Mouse (Mus musculus): ENCODE data around the gene Eya2.
"Not testable (repeated sequence)": the region's sequence is repeated elsewhere in the genome, so short reads cannot be mapped to it uniquely, and the experiment has no call there.

Eya2 gene

GRCm38 (mm10) chr2:165778927-165779326, 184.1 kb downstream of the Eya2 start:
- peak; percentile 65 to 83 for DNase-seq (ENCODE audit: low spot score in 2 of 2)

DNA sequence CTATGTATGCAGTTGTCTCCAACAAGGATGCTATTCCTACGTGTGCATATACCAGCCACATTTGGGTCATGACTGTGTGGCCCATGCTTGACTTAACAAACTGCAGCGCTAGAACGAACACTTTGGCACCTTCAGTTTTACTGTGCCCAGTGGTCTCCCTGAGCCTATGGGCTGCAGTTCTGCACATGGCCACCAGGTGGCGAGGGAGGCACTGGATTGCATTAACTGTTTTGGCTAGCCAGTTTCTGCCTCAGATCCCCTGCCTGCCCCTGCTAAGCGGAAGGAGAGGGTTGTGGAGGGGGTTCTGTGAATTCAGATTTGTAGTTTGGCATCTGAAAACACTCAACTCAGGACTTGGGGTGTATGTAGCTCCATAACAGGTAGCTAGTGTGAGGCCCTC, 187.5 kb downstream of the Eya2 start:
- DNase-seq (ENCODE audit: low spot score in 2 of 2): peak; percentile 76 to 91

GRCm38 (mm10) chr2:165785312-165786036, 190.6 kb downstream of the Eya2 start:
- no peak for DNase-seq (ENCODE audit: low spot score in 2 of 2)

DNA sequence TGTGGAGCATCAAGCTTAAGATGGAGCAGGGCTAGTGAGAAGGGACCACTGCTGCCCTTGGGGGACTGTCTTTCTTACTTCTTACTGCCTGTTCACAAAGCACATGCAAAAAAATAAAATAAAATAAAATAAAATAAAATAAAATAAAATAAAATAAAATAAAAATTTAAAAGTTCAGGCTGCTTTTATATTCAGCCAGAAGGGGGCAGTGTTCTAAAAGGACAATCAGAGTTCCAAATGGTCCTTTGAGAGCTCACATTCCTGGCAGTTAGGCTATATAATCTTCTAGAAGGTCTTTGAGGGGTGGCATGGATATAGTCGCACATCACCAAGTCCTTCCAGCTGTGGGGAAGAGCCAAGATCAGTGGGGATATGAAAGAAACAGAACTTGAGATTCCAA, 191.6 kb downstream of the Eya2 start:
- DNase-seq (ENCODE audit: low spot score in 2 of 2): no peak

- no peak for DNase-seq (ENCODE audit: low spot score in 2 of 2)
Observed at GRCm38 (mm10) chr2:165788005-165788404, 193.2 kb downstream of the Eya2 start.

DNA sequence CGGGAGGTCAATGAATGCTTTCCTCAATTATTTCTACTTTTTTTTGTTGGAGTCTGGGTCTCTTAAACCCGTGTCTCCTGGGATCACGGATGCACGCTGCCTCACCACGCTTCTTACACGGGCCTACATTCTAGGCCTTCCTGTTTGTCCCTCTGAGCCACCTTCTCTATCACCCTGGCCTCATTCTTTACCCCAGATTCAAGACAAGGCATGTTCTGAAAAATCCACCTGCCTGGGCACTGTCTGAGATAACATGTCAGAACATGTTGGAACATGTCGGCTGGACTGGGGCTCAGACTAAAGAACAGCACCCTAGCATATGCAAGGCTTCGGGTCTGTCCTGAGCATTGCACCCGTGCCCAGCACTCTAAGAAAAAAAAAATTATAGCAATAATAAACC, 194.0 kb downstream of the Eya2 start:
- DNase-seq (ENCODE audit: low spot score in 2 of 2): no peak

GRCm38 (mm10) chr2:165789667-165790066, 194.8 kb downstream of the Eya2 start:
- DNase-seq (ENCODE audit: low spot score in 2 of 2): no peak

- DNase-seq (ENCODE audit: low spot score in 2 of 2): no peak
Observed at GRCm38 (mm10) chr2:165791026-165791425, 196.2 kb downstream of the Eya2 start.

- peak; percentile 62 to 88 for DNase-seq (ENCODE audit: low spot score in 2 of 2)
Observed at GRCm38 (mm10) chr2:165791657-165792056, 196.8 kb downstream of the Eya2 start.

DNA sequence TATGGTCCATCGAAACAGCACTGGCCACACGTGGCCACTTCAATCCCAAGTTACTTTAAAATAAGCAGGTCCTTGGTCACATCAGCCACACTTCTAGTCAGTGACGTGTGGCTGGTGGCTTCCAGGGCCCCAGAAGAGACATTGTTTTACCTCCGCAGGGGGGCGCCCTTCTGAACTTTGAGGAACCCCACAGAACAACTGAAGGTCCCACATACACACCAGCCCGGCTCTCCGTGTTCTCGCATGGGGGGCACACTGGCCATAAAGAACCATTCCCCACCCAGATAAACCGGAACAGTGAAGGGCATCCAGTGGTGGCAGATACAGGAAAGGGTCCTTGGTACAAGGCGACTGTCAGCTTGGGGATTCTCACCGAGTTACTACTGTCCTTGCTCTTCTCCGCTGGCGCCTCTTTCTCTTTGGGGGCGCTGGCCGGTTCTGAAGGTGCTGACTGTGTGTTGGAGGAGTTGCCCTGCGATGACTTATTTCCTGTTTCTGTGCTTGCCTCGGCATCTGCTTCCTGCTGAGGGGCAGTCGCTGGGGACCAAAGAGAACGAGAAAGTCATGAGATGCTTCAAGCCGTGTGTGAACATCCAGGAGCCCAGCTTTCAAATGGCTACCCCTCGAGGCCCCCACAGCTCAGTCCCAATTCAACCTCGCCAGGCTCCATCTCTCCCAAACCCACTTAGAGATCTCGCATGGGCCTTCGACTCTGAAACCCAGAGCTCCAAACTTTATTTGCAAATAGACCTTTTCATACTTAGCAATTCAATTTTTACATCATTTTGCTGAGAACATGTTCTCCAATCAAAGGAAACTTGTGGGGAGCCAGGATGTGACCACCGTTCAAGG, 197.8 kb downstream of the Eya2 start:
- peak in 1 of 2 experiments; percentile 24 for DNase-seq (ENCODE audit: low spot score in 2 of 2)

DNA sequence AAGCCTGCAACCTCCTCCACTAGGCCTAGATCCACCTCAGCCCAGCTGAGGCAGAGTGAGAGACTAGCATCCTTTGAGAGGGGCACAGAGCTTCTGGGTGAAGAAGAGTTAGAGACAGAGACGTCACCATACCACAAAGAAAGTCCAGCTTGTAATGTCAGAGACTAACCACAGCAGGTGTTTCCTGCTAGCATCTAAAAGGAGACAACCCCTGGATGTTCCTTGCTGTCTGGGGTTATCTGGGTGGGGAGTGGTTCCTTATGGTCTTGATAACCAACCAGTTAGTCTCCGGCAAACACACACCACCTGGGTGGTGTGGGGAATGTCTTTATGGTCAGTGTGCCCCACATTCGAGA, 198.4 kb downstream of the Eya2 start:
- peak in 1 of 2 experiments; percentile 12 for DNase-seq (ENCODE audit: low spot score in 2 of 2)

DNA sequence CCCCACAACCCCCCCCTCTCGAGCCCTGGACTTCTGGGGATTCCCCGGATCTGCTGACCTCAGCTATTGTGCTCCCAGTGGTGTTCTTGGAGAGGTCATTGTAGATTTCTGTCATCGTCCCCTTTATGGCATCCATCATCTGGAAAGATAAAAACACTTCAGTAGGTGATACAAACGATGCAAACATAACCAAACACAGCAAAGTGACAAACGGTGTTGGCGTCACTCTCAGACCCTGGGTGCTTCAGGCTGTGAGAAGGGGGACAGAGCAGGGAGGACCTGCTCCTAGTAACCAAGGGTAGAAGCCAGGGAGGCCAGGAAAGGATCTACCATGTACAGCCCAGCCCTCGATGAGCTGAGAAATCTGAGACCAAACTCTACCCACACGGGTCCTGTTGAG, 203.0 kb downstream of the Eya2 start:
- DNase-seq (ENCODE audit: low spot score in 2 of 2): no peak

DNA sequence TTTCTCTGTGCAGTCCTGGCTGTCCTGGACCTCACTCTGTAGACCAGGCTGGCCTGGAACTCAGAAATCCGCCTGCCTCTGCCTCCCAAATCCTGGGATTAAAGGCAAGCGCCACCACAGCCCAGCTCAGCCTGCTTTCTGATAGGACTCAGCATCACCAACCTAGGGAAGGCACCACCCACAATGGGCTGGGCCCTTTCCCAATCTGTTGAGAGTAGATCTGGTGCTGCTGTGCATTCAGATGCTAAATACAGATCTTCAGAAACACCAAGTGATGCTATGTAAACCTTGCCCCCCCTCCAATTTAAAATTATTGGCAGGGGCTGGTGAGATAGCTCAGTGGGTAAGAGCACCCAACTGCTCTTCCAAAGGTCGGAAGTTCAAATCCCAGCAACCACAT, 205.3 kb downstream of the Eya2 start:
- not testable (repeated sequence) for DNase-seq (ENCODE audit: low spot score in 2 of 2)

- no peak for DNase-seq (ENCODE audit: low spot score in 2 of 2)
Observed at GRCm38 (mm10) chr2:165808179-165808975, 213.5 kb downstream of the Eya2 start.

- no peak for DNase-seq (ENCODE audit: low spot score in 2 of 2)
Observed at GRCm38 (mm10) chr2:165809091-165809490, 214.3 kb downstream of the Eya2 start.

- DNase-seq (ENCODE audit: low spot score in 2 of 2): no peak
Observed at GRCm38 (mm10) chr2:165809901-165810477, 215.2 kb downstream of the Eya2 start.

DNA sequence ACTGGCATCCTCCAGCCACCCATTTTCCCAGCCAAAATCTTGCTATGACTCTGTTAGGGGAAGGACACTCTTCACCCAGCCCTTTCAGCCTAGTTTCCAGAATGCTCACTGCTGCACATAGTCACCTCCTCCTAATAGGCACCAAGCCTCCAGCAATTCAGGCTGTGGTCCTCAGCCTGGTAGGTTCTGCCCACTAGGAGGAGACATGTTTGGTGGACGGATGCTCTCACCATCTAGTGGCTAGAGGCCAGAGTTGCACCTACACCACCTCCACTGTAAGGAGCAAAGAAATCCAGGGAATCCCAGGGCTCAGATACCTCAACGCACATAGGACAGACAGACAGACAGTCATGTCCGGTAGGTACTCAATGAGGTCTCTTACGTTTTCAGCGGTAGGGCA, 216.7 kb downstream of the Eya2 start:
- DNase-seq (ENCODE audit: low spot score in 2 of 2): peak; percentile 60 to 77

- no peak for DNase-seq (ENCODE audit: low spot score in 2 of 2)
Observed at GRCm38 (mm10) chr2:165812889-165813288, 218.1 kb downstream of the Eya2 start.

DNA sequence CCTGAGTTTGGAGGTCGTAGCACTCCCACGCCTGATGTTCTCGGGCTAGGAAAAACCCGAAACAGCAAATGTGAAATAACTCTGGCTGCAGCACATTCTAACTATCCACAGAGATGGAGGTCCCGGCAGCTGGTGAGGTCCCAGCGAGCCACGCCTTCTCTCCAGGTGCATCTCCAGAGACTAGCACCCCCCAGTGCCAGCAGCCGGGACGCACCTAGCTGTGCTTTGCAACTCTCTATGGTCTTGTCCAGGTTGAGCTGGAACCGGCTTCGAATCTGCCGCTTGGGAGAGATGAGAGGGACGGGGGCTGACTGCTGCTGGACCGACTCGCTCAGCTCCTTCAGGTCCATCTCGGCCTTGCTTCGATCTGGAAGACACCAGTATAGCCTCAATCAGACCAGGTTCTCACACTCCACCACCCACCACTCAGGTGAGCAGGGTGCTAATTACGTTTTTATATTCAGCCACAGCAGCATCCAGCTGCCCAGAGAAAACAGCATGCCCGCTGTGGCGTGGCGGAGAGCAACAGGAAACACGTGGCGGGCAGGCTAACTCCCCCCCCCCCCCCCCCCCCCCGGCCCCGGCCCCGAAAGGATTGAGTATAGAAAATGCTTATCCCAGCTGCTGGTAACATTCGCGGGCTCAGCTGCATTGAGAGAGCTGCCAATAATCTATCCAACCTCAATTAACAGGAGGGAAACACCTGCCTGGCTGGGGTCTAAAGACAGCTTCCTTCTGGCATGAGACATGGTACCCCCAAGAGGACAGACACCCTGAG, 220.5 kb downstream of the Eya2 start:
- no peak for DNase-seq (ENCODE audit: low spot score in 2 of 2)

- no peak for DNase-seq (ENCODE audit: low spot score in 2 of 2)
Observed at GRCm38 (mm10) chr2:165817437-165817836, 222.6 kb downstream of the Eya2 start.

- no peak for DNase-seq (ENCODE audit: low spot score in 2 of 2)
Observed at GRCm38 (mm10) chr2:165818570-165818969, 223.7 kb downstream of the Eya2 start.

Measured in spleen, postnatal 4 days (tissue).